Mouse (Mus musculus): ENCODE results near the gene Gtf2h2.
"Not testable (repeated sequence)": the region's sequence is repeated elsewhere in the genome, so short reads cannot be mapped to it uniquely, and the experiment has no call there.

Gtf2h2 gene

GRCm38 (mm10) chr13:100492061-100492787 lies at the start of gene Gtf2h2:
Gene Gtf2h2 (minus strand): TSS chr13:100492579.
- peak; percentile 91 for DNase-seq (ENCODE audit: low read depth)

- no peak for DNase-seq (ENCODE audit: low read depth)
Measured at GRCm38 (mm10) chr13:100536149-100536548, 43.8 kb upstream of the Gtf2h2 start.

- DNase-seq (ENCODE audit: low read depth): no peak
Measured at GRCm38 (mm10) chr13:100532788-100533365, 40.5 kb upstream of the Gtf2h2 start.

DNA sequence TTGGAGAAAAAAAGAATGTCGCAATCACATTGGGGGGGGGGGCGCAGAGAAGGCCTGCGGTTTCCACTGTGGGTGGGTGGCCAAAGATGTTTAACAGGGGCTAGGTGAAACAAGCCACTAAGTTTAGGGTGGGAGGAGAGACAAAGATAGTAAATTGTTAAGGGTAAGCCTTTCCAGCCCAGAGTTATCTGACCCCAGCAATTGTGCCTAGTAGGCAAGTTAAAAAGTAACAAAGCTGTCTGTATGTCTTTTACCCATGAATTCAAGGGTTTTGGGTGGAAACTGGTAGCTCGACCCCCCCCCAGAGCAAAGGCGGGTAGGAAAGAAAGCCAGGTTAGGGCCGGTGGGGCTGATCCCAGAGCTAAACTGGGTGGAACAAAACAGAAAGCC lies 34.3 kb upstream of the Gtf2h2 start:
- no peak for DNase-seq (ENCODE audit: low read depth)

DNA sequence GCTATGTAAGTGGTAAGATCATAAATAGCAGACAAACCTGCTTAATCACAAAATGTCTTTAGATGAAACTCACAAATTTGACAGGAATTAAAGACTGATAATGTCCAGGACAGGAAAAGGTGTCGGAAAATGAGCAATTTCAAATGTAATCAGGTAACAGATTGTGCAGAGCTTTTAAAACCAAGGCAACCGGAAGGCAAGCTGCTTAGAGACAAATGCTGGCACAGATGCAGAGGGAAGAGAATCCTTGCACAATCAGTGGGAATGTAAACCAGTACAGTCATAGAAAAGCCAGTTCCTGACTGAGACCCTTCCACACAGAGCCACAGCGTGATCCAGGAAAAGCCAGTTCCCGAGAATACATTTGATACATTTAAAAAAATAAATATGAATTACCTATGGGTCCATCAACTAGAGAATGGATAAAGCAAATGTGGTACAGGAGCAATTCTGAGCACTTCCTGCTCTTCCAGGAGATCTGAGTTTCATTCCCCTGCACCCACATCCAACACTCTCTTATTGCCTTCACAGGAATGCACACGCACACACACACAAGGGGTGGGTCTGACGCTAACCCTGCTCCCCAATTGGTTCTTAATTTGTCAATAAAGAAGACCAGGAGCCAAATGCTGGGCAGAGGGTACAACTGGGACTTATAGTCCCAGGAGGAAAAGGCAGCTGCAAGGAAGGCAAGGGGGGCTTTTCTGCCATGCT lies 33.7 kb upstream of the Gtf2h2 start:
- DNase-seq (ENCODE audit: low read depth): peak; percentile 64

DNA sequence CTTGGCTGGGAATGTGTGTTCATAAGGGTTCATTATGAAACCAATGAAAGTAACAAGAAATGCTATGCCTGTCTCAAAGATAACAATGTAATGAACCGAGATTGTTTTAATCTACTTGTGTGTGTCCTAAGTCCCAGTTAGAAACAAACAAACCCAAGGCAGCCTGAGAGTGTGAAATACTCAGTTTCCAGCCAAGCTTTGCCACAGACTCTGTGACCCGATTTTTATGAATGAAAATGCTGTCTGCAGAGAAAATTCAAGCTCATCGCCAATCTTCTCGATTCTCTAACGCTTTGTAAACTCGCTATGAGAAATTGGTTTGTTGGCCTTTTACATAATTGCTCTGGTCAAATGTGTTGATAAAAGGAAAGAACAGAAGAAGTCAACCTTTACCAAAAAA lies 32.5 kb upstream of the Gtf2h2 start:
- DNase-seq (ENCODE audit: low read depth): no peak

- DNase-seq (ENCODE audit: low read depth): no peak
Measured at GRCm38 (mm10) chr13:100523698-100524097, 31.3 kb upstream of the Gtf2h2 start.

DNA sequence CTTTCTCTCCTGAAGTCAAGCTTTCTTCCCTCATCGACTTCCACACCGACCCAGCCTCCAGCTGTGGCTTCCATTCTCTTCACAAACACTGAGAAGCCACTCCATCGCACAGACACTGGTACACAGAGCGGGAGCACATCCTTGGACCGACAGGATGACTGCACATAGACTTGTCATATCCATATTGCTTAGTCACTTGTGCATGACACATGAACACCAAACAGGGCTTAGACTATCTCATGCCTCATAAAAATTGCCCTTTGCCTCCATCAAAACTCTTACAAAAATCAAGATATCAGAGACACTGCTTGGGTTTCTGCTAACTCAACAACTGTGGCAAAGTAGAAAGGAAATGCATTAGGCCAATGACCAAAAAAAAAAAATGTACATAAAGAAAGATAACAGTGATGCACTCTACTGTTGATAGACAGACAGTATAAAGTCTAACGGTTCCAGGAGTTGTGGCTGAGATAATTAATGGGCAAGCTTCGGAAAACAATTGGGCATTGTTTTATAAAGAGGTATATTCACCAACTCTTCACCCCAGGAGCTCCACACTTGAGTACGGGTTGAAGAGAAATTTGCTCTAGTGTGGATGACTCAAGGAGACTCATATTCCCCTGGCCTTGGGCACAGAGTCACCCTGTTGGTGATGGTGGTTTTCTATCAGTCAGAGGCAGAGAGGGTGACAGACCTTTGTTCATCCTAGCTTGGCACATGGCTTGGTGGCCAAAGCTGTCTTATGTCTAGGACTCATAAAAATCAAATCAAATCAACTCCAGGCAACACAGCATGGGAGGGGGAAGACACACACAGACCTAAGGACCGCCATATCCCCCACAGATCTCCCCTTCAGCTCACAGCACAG lies 29.6 kb upstream of the Gtf2h2 start:
- no peak for DNase-seq (ENCODE audit: low read depth)

DNA sequence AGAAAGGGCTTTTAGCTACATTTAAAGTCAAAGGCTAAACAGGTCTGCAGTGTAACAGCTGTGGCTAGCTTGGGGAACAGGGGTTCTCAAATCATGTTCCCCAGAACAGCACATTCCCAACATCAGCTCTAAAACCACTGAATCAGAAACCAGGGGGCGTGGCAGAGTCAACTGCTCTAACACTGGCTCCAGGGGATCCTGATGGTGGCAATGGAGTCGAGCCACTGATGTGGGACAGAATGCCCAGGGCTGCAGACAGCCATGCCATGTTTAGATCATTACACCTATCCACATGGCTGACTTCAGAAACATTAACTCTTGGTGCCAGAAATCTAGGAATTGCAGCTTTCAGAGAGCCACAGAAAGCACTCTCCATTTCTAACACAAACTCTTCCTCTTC lies 26.8 kb upstream of the Gtf2h2 start:
- no peak for DNase-seq (ENCODE audit: low read depth)

DNA sequence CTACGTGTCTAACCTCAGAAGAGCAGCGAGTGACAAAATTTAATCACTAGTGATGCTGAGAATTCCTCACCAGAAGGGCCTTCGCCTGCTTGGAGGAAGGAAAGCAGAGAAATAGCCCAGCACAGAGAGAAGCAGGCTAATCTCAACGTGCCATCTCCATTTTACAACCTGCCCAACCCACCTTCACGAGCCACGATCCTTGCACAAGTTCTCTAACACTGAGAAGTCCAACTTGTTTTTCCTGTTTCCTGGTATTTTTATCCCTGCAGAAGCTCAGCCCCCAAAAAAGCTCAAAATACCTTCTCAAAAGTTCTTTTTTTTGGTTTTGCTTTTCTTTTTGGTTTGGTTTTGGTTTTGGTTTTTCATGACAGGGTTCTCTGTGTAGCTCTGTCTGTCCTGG lies 25.8 kb upstream of the Gtf2h2 start:
- no peak for DNase-seq (ENCODE audit: low read depth)

DNA sequence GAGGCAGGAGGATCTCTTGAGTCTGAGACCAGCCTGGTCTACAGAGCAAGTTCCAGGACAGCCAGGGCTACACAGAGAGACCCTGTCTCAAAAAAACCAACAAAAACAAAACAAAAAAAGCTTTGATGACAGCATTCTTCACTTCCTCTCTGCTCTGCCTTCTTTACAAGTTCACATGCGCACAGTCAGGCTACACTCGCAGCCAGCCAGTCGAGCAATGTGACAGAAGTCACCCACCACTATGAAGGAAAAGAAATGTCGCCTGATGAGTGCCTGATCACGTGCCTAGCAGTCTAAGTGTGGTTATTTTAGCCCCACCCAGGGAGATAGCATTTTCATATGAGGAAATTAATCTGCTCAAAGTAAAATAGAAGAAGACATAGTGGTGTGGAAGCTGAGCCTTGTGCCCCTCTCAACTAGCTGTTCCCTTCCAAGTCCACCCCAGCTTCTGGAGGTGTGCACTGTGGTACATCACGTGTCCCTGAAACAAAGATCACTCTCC lies 25.3 kb upstream of the Gtf2h2 start:
- DNase-seq (ENCODE audit: low read depth): no peak

DNA sequence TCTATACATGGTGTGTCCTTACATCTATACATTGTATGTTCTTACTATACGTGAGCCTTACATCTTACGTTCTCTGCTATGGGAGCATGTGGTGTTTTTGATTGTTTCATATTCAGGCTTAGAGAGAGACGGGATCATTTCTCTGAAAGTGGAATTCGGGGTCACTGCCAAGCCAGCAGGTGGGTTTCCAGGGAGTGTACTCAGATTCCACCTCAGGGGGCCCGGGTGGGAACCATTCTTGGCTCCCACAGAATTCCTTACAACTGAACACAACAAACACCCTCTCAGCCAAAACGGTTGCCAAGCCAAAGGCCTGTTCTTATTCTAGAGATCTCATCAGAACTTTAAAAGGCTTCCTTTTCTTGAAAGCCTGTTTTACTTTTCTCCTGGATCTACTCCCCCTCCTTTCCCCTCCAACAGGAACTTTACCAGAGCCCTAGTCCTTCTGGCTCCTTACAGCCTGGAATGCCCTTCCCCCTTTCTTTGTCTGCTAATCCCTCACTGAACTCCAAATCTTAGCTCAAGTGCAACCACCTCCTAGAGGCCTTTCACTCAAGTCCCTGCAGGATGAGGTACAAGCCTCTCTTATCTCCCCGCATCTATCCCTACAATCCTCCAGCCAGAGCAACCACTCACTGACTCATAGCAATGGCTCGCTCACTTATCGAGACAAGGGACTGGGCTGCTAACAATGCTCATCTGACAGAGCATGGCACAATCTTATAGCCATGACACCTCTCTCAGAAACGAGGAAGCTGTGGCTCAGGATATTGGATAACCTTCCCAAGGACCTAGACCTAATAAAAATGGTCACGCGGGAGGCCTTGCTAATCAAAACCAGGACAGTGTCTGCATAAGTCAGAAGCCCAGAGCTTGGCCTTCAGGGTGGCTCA lies 24.1 kb upstream of the Gtf2h2 start:
- DNase-seq (ENCODE audit: low read depth): peak; percentile 59

DNA sequence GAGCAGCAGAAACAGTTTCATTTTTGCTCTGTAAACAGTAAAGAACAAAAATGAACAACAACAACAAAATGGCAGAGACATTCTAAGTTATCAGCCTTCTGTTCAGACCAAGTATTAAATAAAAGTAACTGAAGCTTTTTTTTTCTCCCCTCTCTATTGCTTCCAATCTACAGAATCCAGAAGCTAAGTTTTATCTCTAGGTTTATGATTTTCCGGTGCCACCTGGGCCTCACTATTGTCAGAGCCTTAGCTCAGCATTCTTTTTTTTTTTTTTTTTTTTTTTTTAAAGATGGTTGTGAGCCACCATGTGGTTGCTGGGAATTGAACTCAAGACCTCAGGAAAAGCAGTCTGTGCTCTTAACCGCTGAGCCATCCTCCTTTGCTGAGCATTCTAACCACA lies 20.4 kb upstream of the Gtf2h2 start:
- DNase-seq (ENCODE audit: low read depth): no peak

GRCm38 (mm10) chr13:100511860-100512364 lies 19.5 kb upstream of the Gtf2h2 start:
- DNase-seq (ENCODE audit: low read depth): no peak

GRCm38 (mm10) chr13:100511146-100511859 lies 18.9 kb upstream of the Gtf2h2 start:
- no peak for DNase-seq (ENCODE audit: low read depth)

GRCm38 (mm10) chr13:100499625-100500024 lies 7.2 kb upstream of the Gtf2h2 start:
- not testable (repeated sequence) for DNase-seq (ENCODE audit: low read depth)

- no peak for DNase-seq (ENCODE audit: low read depth)
Measured at GRCm38 (mm10) chr13:100495337-100495736, 3.0 kb upstream of the Gtf2h2 start.

- not testable (repeated sequence) for DNase-seq (ENCODE audit: low read depth)
Measured at GRCm38 (mm10) chr13:100494370-100494769, 2.0 kb upstream of the Gtf2h2 start.

GRCm38 (mm10) chr13:100493313-100493712 lies 934 bp upstream of the Gtf2h2 start:
- DNase-seq (ENCODE audit: low read depth): peak; percentile 24

GRCm38 (mm10) chr13:100491623-100492022 lies 756 bp downstream of the Gtf2h2 start:
- DNase-seq (ENCODE audit: low read depth): no peak

All from NIH3T3 (cell line).